Mouse (Mus musculus) forebrain, embryonic 12.5 days (tissue): Measurements from ENCODE around the gene Cd40. TPM values are rescaled to one million over a fixed set of nuclear protein-coding genes. Genes with fewer than 3 reads are reported as not detected.

ENCODE experiments used
- ATAC-seq: fragments of 200-750 bp; cut with Nextera tagmentation; 2 replicates; pipeline ENCODE4 v1.8.0; 2017; ENCODE audit warnings: moderate TSS enrichment; ENCODE audit not compliant: low FRiP score
- H3K27ac ChIP-seq: fragments of 300-500 bp; sonication (generic); 2 replicates; pipeline ENCODE4 v1.5.1; 2016; ENCODE audit warnings: mild to moderate bottlenecking
- H3K27me3 ChIP-seq: fragments of 300-500 bp; sonication (generic); 2 replicates; pipeline ENCODE4 v1.6.1; 2016; ENCODE audit warnings: mild to moderate bottlenecking
- H3K36me3 ChIP-seq: fragments of 300-500 bp; sonication (generic); replicated peaks from 2 replicates; pipeline ENCODE4 v1.6.1; 2016; ENCODE audit warnings: mild to moderate bottlenecking
- H3K4me1 ChIP-seq: fragments of 300-500 bp; sonication (generic); 2 replicates; pipeline ENCODE4 v1.6.1; 2016
- H3K4me2 ChIP-seq: fragments of 300-500 bp; sonication (generic); 2 replicates; pipeline ENCODE4 v1.6.1; 2016; ENCODE audit warnings: mild to moderate bottlenecking, moderate library complexity
- H3K4me3 ChIP-seq: fragments of 300-500 bp; sonication (generic); replicated peaks from 2 replicates; pipeline ENCODE4 v1.5.1; 2016; ENCODE audit warnings: mild to moderate bottlenecking
- H3K9ac ChIP-seq: fragments of 300-500 bp; sonication (generic); 2 replicates; pipeline ENCODE4 v1.6.1; 2016; ENCODE audit warnings: mild to moderate bottlenecking
- H3K9me3 ChIP-seq: fragments of 300-500 bp; sonication (generic); 2 replicates; pipeline ENCODE4 v1.6.1; 2016
- WGBS: fragments of 180-500 bp; shearing (Covaris S2); methylation state at CpG from one replicate; pipeline ENCODE4 v1.1.7; 2016; 5-methylcytosine and 5-hydroxymethylcytosine counted together
- polyA plus RNA-seq: library from polyadenylated mRNA; unstranded; fragments of >200 nt; fragmentation: Nextera tagmentation; extraction: Ambion mirVana; gene quantifications from 2 replicates; pipeline ENCODE4 v1.2.1, GENCODE M21; 2016

Cd40 gene
- polyA plus RNA-seq, 1 experiment from 2014 or later = 4.8 TPM

GRCm38 (mm10) chr2:165086634-165087033, 31.2 kb downstream of the Cd40 start:
- no peak for ATAC-seq
- no peaks in the 10 kb centered on the region for H3K9me3 ChIP-seq
- no peak overlapping the region for H3K4me2 ChIP-seq
- no peak overlapping the region for H3K27ac ChIP-seq
- no peak overlapping the region for H3K9ac ChIP-seq
- peaks cover 7% of the 10 kb centered on the region for H3K27me3 ChIP-seq
- H3K4me3 ChIP-seq = no peak overlapping the region
- H3K36me3 ChIP-seq = no peaks in the 10 kb centered on the region
- H3K4me1 ChIP-seq = peaks cover 7% of the 10 kb centered on the region; the same call in 1 of the 2 replicates
- 83% methylated on average over 4 of the region's 4 CpGs for WGBS

GRCm38 (mm10) chr2:165089470-165089869, 34.0 kb downstream of the Cd40 start:
- Histone ChIP-seq H3K4me1 (peaks cover 19% of the 10 kb centered on the region), H3K27ac (no peak overlapping the region), H3K36me3 (no peaks in the 10 kb centered on the region), H3K27me3 (peaks cover 15% of the 10 kb centered on the region), H3K9ac (no peak overlapping the region), H3K9me3 (no peaks in the 10 kb centered on the region), H3K4me3 (no peak overlapping the region), H3K4me2 (no peak overlapping the region)
- ATAC-seq = no peak
- WGBS = 52% methylated on average over 14 of the region's 14 CpGs

- H3K27ac ChIP-seq = no peak within 1 kb of the TSS
- no peak within 1 kb of the TSS for H3K9ac ChIP-seq
- no peak within 1 kb of the TSS for H3K4me3 ChIP-seq
- no peaks in the 10 kb centered on the region for H3K36me3 ChIP-seq
- ATAC-seq = no peak
- peaks cover 23% of the 10 kb centered on the region for H3K27me3 ChIP-seq
- H3K4me1 ChIP-seq = peaks cover 25% of the 10 kb centered on the region
- 85% methylated on average over 2 of the region's 2 CpGs for WGBS
- no peak within 1 kb of the TSS for H3K4me2 ChIP-seq
- H3K9me3 ChIP-seq = no peaks in the 10 kb centered on the region
These were observed 35.2 kb downstream of the Cd40 start, which contains the start of gene 1700025C18Rik for GRCm38 (mm10) chr2:165090650-165091049. 1700025C18Rik (minus strand) TSS chr2:165090750.

GRCm38 (mm10) chr2:165091433-165091965, 36.1 kb downstream of the Cd40 start:
- 65% methylated on average over 8 of the region's 8 CpGs for WGBS
- H3K27ac ChIP-seq = no peak overlapping the region
- H3K27me3 ChIP-seq = peaks cover 26% of the 10 kb centered on the region

GRCm38 (mm10) chr2:165092393-165092792, 37.0 kb downstream of the Cd40 start:
- H3K27ac ChIP-seq = peak overlapping the region; percentile 53; the same call in 1 of the 2 replicates

More at GRCm38 (mm10) chr2:165091433-165091965, 36.1 kb downstream of the Cd40 start:
- no peak overlapping the region for H3K9ac ChIP-seq
- H3K36me3 ChIP-seq = no peaks in the 10 kb centered on the region
- peaks cover 30% of the 10 kb centered on the region for H3K4me1 ChIP-seq
- no peak for ATAC-seq
- no peak overlapping the region for H3K4me2 ChIP-seq
- H3K4me3 ChIP-seq = no peak overlapping the region
- no peaks in the 10 kb centered on the region for H3K9me3 ChIP-seq

GRCm38 (mm10) chr2:165096367-165096766, 40.9 kb downstream of the Cd40 start:
- Histone ChIP-seq H3K4me3 (no peak overlapping the region), H3K4me2 (no peak overlapping the region), H3K9ac (no peak overlapping the region), H3K27ac (peak overlapping the region; percentile 75), H3K9me3 (no peaks in the 10 kb centered on the region), H3K36me3 (no peaks in the 10 kb centered on the region), H3K4me1 (peaks cover 49% of the 10 kb centered on the region), H3K27me3 (peaks cover 67% of the 10 kb centered on the region)
- 11% methylated on average over 10 of the region's 10 CpGs for WGBS
- peak; percentile 69 for ATAC-seq

More at GRCm38 (mm10) chr2:165092393-165092792, 37.0 kb downstream of the Cd40 start:
- no peak for ATAC-seq
- no peak overlapping the region; the same call in 1 of the 2 replicates for H3K9ac ChIP-seq
- peaks cover 34% of the 10 kb centered on the region for H3K27me3 ChIP-seq
- no peaks in the 10 kb centered on the region for H3K36me3 ChIP-seq
- H3K4me1 ChIP-seq = peaks cover 39% of the 10 kb centered on the region
- WGBS = 32% methylated on average over 7 of the region's 7 CpGs
- H3K4me3 ChIP-seq = no peak overlapping the region
- H3K9me3 ChIP-seq = no peaks in the 10 kb centered on the region
- no peak overlapping the region for H3K4me2 ChIP-seq

GRCm38 (mm10) chr2:165098861-165099260, 43.4 kb downstream of the Cd40 start:
- Histone ChIP-seq H3K36me3 (no peaks in the 10 kb centered on the region), H3K27me3 (peaks cover 73% of the 10 kb centered on the region), H3K4me2 (no peak overlapping the region), H3K9me3 (no peaks in the 10 kb centered on the region), H3K9ac (no peak overlapping the region), H3K27ac (no peak overlapping the region), H3K4me3 (no peak overlapping the region), H3K4me1 (peaks cover 41% of the 10 kb centered on the region)
- no peak for ATAC-seq
- WGBS = 89% methylated on average over 3 of the region's 3 CpGs

GRCm38 (mm10) chr2:165100749-165101148, 45.3 kb downstream of the Cd40 start:
- H3K9ac ChIP-seq = no peak overlapping the region
- H3K27me3 ChIP-seq = peaks cover 65% of the 10 kb centered on the region
- 9% methylated on average over 6 of the region's 6 CpGs for whole genome bisulfite sequencing
- peaks cover 36% of the 10 kb centered on the region for H3K4me1 ChIP-seq
- no peaks in the 10 kb centered on the region for H3K36me3 ChIP-seq
- no peak overlapping the region for H3K4me3 ChIP-seq
- no peak overlapping the region for H3K4me2 ChIP-seq
- H3K9me3 ChIP-seq = no peaks in the 10 kb centered on the region
- no peak for ATAC-seq
- no peak overlapping the region for H3K27ac ChIP-seq

GRCm38 (mm10) chr2:165102920-165103319, 47.5 kb downstream of the Cd40 start:
- H3K4me2 ChIP-seq = no peak overlapping the region
- no peak for ATAC-seq

GRCm38 (mm10) chr2:165105513-165106079, 50.2 kb downstream of the Cd40 start:
- 44% methylated on average over 16 of the region's 16 CpGs for WGBS
- Histone ChIP-seq H3K9ac (no peak overlapping the region), H3K36me3 (no peaks in the 10 kb centered on the region), H3K4me3 (no peak overlapping the region), H3K4me1 (peaks cover 24% of the 10 kb centered on the region), H3K4me2 (no peak overlapping the region; the same call in 1 of the 2 replicates), H3K27me3 (peaks cover 64% of the 10 kb centered on the region), H3K27ac (peak overlapping the region; percentile 65), H3K9me3 (no peaks in the 10 kb centered on the region)
- peak; percentile 21; the same call in 1 of the 2 replicates for ATAC-seq

More at GRCm38 (mm10) chr2:165102920-165103319, 47.5 kb downstream of the Cd40 start:
- peaks cover 63% of the 10 kb centered on the region for H3K27me3 ChIP-seq
- no peaks in the 10 kb centered on the region for H3K36me3 ChIP-seq
- 87% methylated on average over 3 of the region's 3 CpGs for WGBS
- H3K4me1 ChIP-seq = peaks cover 28% of the 10 kb centered on the region
- no peak overlapping the region for H3K9ac ChIP-seq
- no peak overlapping the region for H3K27ac ChIP-seq
- no peaks in the 10 kb centered on the region for H3K9me3 ChIP-seq
- no peak overlapping the region for H3K4me3 ChIP-seq

GRCm38 (mm10) chr2:165106585-165106984, 51.2 kb downstream of the Cd40 start:
- Histone ChIP-seq H3K27ac (0 out of 2 replicates have a peak overlapping the region, but pooled peaks have one; percentile 53), H3K9ac (no peak overlapping the region), H3K9me3 (no peaks in the 10 kb centered on the region), H3K4me3 (no peak overlapping the region), H3K27me3 (peaks cover 66% of the 10 kb centered on the region), H3K36me3 (no peaks in the 10 kb centered on the region), H3K4me2 (peak overlapping the region; percentile 4; the same call in 1 of the 2 replicates), H3K4me1 (peaks cover 18% of the 10 kb centered on the region)
- peak; percentile 59 for ATAC-seq
- WGBS = 24% methylated on average over 18 of the region's 18 CpGs

- H3K4me2 ChIP-seq = peak overlapping the region; percentile 33
- H3K4me1 ChIP-seq = peaks cover 29% of the 10 kb centered on the region
- H3K4me3 ChIP-seq = peak overlapping the region; percentile 17
- H3K9me3 ChIP-seq = no peaks in the 10 kb centered on the region
- no peak overlapping the region for H3K9ac ChIP-seq
- H3K27me3 ChIP-seq = peaks cover 94% of the 10 kb centered on the region
- under 1% methylated on average over 51 of the region's 54 CpGs for WGBS
- H3K36me3 ChIP-seq = no peaks in the 10 kb centered on the region
- H3K27ac ChIP-seq = no peak overlapping the region
- ATAC-seq = peak; percentile 66
These were observed 56.7 kb downstream of the Cd40 start for GRCm38 (mm10) chr2:165112149-165112548.

GRCm38 (mm10) chr2:165113733-165114132, 58.3 kb downstream of the Cd40 start:
- H3K36me3 ChIP-seq = no peaks in the 10 kb centered on the region
- peaks cover 31% of the 10 kb centered on the region for H3K4me1 ChIP-seq
- H3K9me3 ChIP-seq = no peaks in the 10 kb centered on the region
- no peak overlapping the region for H3K27ac ChIP-seq
- H3K4me3 ChIP-seq = no peak overlapping the region
- peak; percentile 54 for ATAC-seq
- peaks cover 86% of the 10 kb centered on the region for H3K27me3 ChIP-seq
- WGBS = 16% methylated on average over 11 of the region's 11 CpGs
- H3K9ac ChIP-seq = no peak overlapping the region
- H3K4me2 ChIP-seq = no peak overlapping the region
